Mouse (Mus musculus) left cerebral cortex, adult 6 months (tissue): Measurements from ENCODE around the gene Klhdc2. TPM values are rescaled to one million over a fixed set of nuclear protein-coding genes. Genes with fewer than 3 reads are reported as not detected.

ENCODE experiments used
- long read RNA-seq, 2 experiments: library from polyadenylated mRNA; unstranded; transcript quantifications; one replicate each; pipeline ENCODE4 v2.0.0; 2019 to 2020
- polyA plus RNA-seq: library from polyadenylated mRNA; unstranded; fragments of <200 nt; fragmentation: Nextera tagmentation; gene quantifications from 2 replicates; pipeline ENCODE4 v1.2.3, GENCODE M21; 2021

The Klhdc2 gene
- polyA plus RNA-seq = 84.6 and 172 TPM in 2 replicates
- long read RNA-seq, experiment 1, transcript Klhdc2-201 (13 exons, 1,905 nt) = major isoform, 890 of 958 reads
- long read RNA-seq, experiment 1, partial matches to known transcripts = 27 of 958 reads
- long read RNA-seq, experiment 1, other reads (novel, unspliced or antisense) = 41 of 958 reads
- long read RNA-seq, experiment 2, transcript Klhdc2-201 (13 exons, 1,905 nt) = major isoform, 85 of 137 reads
- long read RNA-seq, experiment 2, partial matches to known transcripts = 19 of 137 reads
- long read RNA-seq, experiment 2, other reads (novel, unspliced or antisense) = 30 of 137 reads

GRCm38 (mm10) chr12:69296511-69297410 is at the start of gene Klhdc2:
Klhdc2 (plus strand) TSS chr12:69296681.

GRCm38 (mm10) chr12:69356546-69357299 is 60.2 kb downstream of the Klhdc2 start, which contains the start of gene Nemf:
Nemf (minus strand) TSS chr12:69357165.

Other genes with a start within 250 kb of the Klhdc2 start
- gene Rps29, start 137.5 kb upstream of the Klhdc2 start, polyA plus RNA-seq = 6,173 and 6,944 TPM in 2 replicates
- gene Lrr1, start 127.9 kb upstream of the Klhdc2 start, polyA plus RNA-seq = not detected in 2 replicates
- 698 and 733 TPM in 2 replicates for gene Rpl36al, start 112.6 kb upstream of the Klhdc2 start, polyA plus RNA-seq
- 29.5 and 31.1 TPM in 2 replicates for gene Mgat2, start 112.5 kb upstream of the Klhdc2 start, polyA plus RNA-seq
- gene Gm49383, start 99.6 kb upstream of the Klhdc2 start, polyA plus RNA-seq = 3.1 and 5.5 TPM in 2 replicates
- 3.8 and 5.0 TPM in 2 replicates for gene Dnaaf2, start 98.3 kb upstream of the Klhdc2 start, polyA plus RNA-seq
- gene Gm49384, start 92.4 kb upstream of the Klhdc2 start, polyA plus RNA-seq = 1.1 and 3.3 TPM in 2 replicates
- gene Pole2, start 68.5 kb upstream of the Klhdc2 start, polyA plus RNA-seq = 0.20 and 0.32 TPM in 2 replicates
- 24.6 and 28.6 TPM in 2 replicates for gene Klhdc1, start 55.5 kb upstream of the Klhdc2 start, polyA plus RNA-seq
- 23.1 and 26.5 TPM in 2 replicates for gene Nemf, start 60.5 kb downstream of the Klhdc2 start, polyA plus RNA-seq
- gene Arf6, start 75.5 kb downstream of the Klhdc2 start, polyA plus RNA-seq = 12.3 and 63.9 TPM in 2 replicates
- 0.85 and 3.1 TPM in 2 replicates for gene Gm9887, start 75.8 kb downstream of the Klhdc2 start, polyA plus RNA-seq